Mouse (Mus musculus) layer of hippocampus, postnatal 36 days (tissue): ENCODE results near the gene Tmem132c. TPM values are rescaled to one million over a fixed set of nuclear protein-coding genes. Genes with fewer than 3 reads are reported as not detected.

Source experiments
- DNase-seq, 2 experiments: peaks; one replicate each; pipeline ENCODE4 v3.0.0; 2022
- total RNA-seq, 2 experiments: library from RNA; stranded (reverse); gene quantifications; 2 replicates each; pipeline ENCODE4 v1.2.3; 2021

The Tmem132c gene
- 1 to 10 TPM; 3.7 to 3.8 TPM for total RNA-seq

DNA sequence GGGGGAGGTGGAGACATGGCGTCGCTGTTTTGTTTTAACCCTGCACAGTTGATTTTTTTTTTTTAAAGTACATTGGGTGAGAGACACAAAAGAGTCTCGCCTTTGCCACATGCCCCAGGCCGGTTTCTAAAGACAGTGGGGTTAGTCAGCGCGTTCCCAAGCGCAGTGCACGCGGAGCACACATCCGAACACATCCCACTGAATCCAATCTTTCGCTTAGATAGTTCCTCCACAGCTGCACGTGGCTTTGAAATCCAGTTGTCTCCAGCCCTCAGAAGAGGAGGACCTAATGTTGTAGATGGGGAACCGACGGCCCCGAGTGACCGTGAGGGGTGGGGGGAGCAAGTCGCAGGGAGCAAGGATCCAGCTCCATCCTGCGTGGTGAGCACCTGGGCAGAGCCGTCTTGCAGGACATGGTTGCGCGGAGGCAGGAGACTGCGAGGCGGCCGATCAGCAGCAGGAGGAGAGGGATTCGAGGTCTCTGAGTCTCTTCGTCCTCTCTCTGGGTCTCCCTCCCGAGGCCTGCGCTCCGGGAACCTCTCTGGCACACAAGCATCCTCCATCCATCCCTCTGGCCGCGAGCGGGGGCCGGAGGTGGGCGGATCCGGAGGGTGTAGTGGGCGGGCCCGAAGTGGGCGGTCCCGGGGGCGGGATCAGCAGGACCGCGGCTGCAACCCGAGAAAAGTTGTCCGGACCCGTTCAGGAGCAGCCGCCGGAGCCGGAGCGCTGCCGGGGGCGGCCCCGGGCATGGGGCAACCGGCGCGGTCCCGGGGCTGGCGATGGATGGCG is at the start of gene Tmem132c:
Tmem132c (plus strand) TSS at position 673 of the 789 bp plus-strand sequence.
- DNase-seq, result peak; percentile 53 to 65

DNA sequence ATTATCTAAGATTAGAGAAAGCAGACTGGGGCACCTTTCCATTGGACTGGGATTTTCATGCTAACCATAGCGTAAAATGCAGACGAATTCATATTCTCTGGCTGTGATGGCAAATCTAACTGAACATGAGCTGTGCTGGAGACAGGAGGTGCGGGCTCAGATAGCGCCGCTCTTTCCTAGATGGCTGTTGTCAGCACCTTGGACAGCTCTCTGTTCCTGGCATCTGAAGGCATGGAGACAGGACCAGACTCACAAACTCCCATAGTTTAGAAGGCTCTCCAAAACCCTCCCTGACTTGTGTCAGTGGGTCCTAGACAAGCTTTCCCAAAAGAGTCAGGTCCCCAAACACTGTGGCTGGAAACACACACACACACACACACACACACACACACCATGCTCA is 49.7 kb upstream of the Tmem132c start:
- peak in 1 of 2 experiments; percentile 1 for DNase-seq

DNA sequence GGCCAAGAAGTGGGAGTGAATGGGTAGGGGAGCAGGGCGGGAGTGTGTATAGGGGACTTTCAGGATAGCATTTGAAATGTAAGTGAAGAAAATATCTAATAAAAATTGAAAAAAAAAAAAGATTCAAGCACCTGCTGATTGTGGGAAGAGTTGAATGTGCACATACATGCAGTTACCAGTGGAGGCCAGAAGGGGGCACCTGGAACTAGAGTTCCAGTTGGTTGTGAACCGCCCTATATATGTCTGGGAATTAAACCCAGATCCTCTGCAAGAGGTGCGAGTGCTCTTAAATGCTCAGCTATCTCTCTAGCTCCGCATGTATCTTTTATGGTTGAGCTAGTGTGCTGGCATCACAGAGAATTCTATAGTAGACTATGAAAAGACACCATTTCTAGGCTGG is 42.8 kb upstream of the Tmem132c start:
- DNase-seq, result no peak

DNA sequence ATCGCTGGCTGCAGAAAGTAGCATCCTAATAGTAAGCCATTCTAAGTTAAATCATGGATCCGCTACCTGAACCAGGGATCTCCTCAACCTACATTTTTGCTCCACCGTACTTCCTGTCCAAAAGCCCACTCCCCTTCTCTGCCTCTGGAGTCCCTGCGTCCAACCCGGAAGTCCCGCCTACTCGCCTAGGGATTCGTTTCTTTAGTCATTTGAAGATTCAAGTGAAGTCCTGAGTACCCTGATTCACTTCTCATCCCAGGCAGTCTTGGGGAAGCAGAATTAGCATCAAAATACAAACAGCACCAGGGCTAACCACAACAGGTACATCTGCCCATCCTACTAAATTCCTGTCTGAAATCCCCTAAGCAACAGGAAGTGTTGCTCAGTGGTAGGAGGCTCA is 36.7 kb upstream of the Tmem132c start:
- DNase-seq, result no peak

DNA sequence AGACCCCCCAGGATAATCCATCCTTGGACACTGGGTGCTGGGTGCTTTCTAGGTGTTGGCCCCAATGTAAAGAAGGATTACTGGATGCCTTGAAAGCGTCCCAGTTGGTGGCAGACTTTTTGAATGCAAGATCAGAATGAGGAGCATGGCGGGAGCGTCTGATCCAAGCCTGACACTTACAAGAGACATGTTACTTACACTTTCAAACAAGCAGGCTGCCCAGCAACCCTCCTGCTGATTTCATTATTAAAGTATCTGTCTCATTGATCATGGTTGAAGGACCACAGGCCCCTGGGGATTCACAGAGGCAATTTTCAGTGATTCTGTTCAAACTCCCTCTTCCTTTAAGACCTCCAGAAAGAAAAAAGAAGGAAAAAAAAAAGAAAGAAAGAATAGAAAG is 25.2 kb upstream of the Tmem132c start:
- DNase-seq, result no peak

DNA sequence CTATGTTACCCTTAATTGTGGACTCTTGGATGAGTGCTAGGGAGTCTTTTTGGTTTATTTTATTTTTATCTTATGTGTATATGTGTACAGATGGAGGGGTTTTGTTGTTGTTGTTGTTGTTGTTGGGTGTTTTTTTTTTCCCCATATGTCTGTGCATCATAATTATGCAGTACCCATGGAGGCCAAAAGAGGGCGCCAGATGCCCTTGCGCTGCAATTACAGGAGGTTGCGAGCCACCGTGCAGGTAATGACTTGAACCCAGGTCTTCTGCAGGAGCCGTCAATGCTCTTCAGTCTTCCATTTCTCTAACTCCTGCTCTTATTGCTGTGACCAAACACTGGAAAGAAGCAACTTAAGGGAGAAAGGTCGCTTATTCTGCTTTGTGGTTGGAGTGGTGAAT is 23.9 kb upstream of the Tmem132c start:
- no peak for DNase-seq

DNA sequence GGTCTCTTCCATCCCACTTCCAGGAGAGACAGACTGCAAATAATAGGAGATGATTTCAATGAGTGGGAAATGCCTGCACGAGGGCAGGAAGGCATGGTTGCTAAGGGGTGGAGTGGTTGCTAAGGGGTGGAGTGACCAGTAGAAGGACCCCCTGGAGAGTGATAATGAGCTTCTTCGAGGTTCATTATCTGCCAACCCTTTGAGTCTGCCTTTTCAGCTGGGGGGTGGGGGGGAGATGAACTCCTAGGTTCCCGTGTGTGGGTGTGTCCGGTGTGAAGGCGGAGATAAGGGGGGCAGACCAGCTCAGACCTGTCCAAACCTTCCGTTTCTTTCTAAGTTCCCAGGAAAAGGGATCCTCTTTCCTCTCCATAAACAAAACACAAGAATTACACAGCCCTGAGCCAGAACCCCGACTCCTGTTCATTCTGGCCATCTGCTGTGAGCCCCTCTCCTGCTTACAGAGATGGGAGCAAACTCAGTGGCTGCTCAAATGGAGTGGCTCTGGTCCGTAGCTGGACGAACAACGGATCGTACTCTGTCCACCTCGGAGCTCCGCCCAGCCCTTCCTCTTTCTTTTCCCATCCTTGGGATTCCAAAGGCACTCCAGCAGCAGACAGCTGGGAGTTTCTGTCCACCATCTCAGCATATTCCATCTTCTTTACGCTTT is 13.5 kb upstream of the Tmem132c start:
- no peak for DNase-seq

DNA sequence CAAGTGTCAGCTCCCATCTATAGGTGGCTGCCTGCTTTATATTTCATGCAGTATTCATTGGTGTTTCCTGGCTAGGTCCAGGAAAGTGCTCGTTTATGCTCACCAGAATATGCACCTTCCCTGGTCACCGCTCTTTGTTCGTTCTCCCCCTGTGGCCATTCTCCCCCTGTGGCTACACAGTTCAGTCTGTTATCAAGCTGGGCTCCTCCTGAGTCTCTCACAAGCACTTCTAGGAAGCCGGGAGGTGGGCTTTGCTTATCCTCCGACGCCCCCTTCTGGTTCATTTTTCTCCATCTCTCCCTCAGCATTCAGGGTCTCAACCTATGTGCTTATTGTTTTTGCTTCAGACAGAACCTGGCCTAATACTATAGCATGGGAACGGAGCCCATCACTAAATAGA is 6.9 kb upstream of the Tmem132c start:
- DNase-seq, result no peak

DNA sequence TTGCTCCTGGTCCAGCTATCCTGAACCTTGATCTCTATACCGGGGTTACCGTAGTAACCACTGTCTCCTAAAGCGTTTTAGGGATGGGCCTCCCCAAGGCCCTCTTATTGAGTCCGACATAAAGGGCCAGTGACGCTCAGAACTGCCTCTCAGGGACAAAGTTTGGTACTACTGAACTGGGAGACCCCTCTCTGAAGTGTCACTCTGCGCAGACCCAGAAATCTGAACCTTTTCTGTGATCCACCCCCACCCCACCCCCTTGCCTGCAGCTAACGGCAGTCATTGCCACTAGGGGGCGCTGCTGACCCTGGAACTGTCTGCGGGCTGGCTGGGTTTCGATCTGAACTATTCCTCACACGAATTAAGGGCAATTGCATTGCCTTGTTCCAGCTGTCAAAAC is 6.4 kb upstream of the Tmem132c start:
- DNase-seq, result peak; percentile 75 to 81

DNA sequence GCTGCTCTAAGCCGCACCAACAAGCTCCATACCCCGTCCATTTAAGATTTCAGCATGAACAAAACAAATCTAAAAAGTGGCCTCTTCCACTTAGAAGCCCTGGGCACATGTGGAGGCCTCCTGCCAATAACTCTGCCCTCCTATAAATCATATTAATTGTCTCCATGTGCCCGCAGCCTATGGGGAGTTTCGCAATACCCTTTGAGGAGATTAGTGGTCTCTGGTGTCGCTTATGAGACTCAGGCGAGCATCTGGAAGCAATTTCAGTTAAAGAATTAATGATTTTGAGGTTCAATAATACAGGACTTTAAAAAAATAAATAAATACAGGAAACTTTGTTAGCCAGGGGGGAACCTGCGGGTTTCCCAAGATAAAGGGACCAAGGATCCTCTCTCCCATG is 1.9 kb upstream of the Tmem132c start:
- no peak for DNase-seq

DNA sequence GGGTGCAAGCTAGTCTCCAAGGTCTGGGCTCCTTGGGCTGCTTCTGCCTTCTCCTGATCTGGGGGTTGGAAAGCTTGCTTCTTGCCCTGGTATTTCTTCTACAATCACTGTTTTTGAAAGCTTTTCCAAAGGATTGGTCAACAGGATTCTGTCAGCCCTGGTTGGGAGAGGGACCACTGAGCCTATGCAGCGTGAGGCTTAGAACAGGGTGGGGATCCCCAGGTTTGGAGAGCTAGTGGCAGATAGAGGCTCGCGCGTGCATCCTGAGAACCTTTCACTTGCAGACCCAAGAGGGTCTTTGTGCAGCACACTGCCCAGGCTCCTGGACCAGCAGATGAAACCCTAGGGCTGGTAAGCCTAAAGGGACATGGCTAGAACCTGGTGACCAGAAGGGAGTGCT is 962 bp upstream of the Tmem132c start:
- DNase-seq, result no peak

DNA sequence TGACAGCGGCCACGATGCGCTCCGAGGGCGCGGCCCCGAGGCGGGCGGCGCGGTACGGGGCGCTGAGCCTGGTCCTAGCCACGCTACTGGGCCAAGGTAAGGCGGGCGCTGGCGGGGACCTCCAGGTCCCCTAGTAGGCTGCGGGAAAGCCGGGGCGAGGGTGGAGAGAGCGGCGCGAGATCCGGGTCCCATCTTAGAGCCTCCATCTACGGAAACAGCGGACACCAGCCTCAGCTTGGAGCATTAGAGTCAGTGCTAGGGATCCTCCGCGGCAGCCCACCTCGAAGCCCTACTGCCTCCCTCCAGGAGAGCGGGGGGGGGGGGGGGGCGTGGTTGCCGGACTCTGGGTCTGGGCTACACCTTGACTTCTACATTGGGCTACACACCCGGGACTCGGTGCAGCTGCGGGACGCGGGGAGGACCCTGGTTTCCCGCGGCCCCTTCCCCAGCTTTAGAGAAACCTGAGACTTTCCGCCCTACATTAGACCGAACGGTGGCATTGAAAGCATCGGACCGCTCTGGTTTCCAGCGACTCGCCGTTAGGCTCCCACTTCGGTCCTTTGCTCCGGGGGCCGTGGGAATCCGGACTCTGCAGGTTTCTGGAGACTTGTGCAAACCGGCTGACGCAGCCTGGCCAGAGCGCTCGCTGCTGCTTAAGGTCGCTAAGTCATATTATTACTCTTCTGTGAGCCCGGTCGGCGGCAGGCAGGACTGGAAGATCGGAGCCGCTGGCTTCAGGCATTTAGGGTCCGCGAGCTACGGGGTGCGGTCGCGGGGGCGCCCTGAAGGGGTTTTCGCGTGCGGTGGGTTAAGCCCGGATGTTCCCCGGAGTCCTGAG is 536 bp downstream of the Tmem132c start:
- no peak for DNase-seq

DNA sequence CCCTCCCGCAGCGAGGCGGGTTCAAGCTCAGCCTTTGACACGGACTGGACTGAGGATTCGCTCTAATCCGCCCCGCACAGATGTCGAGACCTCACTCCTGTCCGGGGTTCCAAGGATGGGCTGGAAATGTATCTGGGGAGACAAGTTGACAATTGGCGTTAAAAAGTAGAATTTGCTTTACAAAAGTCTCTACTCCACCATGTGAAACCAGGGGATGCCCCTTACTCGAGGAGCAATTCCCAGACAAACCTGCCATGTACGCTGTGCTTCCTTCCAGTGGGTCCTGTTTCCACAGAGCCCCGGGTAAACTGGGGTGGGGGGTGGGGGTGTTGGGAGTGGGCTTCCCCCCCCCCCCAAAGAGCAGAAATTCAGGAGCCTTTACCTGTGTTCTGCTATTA is 1.2 kb downstream of the Tmem132c start:
- DNase-seq, result no peak

DNA sequence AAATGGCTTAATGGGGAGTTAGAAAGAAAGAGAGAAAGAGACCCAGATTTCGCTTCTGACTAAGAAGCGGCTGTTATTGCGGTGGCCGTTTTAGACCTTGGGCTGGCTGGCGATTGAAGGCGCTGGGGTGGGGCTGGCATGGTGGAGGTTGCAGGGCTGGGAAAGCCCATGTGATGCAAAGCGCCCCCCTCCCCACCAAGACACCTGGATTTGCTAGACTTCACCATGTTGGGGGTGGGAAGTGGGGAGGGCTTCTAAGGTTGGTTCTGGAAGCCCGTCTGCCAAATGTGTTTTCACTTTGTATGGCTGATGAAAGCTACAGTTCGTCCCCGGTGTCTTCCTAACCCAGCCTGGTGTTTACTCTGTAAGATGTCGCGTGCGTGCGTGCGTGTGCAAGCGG is 1.6 kb downstream of the Tmem132c start:
- DNase-seq, result no peak

DNA sequence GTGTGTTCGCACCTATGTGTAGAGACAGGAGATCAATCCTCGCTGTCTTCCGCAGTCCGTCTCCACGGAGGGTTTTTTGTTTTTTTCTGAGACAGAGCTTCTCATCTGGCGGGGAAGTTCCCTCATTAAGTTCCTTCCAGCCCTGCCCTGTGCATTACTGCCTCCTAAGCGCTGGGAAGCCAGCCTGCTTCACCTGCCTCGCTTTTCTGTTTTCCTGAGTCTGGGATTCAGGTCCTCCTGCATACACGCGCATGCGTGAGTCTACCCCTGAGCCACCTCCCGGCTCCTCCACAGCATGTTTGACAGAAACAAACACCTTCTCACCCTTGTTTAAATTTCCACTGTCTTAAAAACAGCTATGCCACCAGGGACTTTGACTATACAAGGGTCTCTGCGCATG is 2.0 kb downstream of the Tmem132c start:
- DNase-seq, result no peak

DNA sequence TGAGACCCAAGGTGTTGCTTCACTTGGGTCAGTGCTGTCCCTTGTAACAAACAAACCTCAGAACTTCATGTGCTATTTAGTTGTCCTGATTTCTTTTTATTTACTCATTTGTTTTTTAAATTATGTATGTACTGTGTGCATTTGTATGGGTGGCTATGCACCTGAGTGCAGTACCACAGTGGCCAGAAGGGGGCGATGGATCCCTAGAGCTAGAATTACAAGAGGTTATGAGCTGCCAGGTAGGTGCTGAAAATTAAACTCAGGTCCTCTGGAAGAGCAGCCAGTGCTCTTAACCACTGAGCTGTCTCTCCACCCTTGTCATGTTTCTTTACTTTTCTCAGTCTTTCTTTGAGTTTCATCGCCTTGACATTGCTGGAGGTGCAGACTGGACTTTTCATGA is 11.7 kb downstream of the Tmem132c start:
- DNase-seq, result no peak

DNA sequence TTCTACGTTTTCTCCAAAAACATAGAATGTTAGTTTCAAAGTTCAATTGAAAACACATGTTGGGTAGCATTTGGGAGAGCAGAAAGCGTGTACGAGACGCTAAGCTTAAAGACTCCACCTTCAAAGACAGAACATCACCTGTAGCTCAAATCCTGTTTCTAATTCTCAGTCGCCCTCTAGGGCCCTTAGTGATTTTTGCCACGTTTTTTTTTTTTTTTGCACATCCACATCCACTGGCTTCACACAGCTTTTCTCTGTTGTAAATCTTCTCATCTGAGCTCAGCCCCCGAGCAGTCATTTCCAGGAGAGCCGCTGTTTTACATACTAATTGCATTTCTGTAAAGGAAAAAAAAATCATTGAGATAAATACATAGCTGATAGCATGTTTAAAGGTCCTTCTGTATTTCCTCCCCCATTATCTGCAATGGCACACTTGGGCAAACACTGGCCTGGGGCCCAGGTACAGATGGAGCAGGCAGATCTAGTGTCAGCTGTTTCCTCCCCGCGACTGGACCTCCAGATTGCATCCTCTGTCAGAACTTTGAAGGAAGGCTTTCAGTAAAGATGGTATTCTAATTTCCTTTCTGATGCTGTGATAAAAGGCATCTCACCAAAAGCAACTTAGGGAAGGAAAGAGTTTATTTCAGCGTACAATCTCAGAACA is 15.5 kb downstream of the Tmem132c start:
- no peak for DNase-seq

DNA sequence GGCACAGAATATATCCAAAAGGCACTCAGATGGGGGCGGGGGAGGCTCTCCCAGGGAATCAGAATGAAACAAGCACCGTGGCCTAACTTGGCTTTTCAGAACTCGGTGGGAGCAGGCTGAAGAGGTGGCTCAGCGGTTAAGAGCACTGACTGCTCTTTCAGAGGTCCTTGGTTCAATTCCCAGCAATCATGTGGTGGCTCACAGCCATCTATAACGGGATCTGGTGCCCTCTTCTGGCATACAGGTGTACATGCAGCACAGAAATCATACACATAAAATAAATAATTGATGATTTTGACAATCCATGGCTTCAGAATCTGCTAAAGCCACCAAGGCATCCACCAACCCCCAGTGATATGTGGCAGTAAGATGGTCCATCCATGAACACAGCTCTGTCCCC is 20.5 kb downstream of the Tmem132c start:
- no peak for DNase-seq

DNA sequence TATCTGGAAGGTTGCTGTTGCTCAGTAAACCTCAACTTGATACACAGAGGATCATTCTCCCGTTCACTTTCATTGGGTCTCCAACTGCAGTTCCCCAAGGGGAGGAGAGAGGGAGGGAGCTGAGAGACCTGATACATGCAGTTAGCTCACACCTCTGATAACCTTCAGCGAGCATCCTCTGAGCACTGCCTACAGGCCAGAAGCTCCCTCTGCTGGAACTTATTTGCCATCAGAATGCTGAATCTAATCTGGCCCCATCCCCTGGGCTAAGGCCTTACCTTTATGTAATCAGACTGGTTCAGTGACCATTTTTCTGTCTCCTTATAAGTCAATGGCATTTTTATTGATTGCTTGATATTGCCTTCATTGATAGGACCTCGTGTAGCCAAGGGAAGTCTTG is 29.5 kb downstream of the Tmem132c start:
- DNase-seq, result no peak

DNA sequence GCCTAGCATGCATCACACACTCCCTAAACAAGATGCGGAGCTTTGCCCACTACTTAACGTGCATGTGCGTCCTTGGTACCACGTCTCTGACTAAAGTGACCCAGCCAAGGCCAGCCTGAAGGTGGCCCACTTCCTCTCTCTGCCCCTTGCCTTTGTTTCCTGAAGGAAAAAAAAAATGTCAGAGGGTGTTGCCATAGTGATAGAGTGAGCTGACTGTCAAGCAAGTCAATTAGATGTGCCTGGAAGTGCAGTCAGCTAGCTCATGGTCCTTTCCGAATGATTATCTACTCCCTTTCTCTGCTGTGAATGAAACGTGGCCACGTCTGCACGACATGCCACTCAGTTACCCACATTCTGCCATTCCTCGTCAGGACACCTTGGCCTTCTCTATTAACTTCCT is 37.9 kb downstream of the Tmem132c start:
- no peak for DNase-seq

DNA sequence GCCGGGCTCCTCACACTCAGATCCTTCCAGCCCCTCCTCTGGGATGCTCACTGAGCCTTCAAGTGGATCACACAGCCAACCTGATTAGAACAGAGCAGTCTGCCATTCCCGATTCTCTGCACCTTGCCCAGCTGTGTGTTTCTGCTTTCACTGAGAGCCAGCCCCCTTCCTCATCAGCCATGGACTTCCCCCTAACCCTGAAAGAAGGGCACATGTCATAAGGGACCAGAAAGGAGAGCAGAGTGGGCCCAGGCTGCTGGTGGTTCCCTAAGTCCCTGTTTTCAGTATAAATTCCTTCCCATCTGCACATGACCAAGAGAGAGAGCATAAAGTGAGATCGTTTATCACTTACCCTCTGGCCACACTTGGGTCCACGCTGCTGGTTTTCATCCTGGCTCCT is 39.6 kb downstream of the Tmem132c start:
- no peak for DNase-seq

DNA sequence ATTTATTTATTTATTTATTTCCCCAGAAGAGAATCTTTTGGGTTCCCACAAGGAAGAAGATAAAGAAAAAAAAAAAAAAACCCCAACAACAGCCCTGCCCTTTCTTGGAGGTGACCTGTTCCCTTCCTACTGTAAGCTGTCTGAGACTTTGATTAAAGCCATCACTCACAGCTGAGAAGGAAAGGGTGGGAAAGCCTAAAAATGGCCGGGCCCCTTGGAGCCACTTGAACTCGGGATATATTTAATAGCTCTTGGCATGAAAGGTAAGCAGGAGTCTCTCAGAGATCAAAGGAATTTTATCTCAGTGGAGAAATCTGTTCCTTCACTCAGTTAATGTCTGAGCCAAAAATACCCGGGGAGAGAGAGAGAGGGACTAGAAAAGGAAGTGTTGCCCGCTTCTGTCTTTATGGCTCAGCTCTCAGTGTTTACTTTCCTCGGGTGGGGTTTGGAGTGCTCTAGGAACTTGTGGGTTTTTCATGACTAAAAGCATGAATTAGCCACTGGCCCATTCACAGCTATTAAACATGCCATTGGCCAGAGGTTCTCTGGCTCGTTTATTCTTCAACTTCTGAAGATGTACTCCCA is 41.0 kb downstream of the Tmem132c start:
- DNase-seq, result no peak
